Mouse (Mus musculus): ENCODE measurements around the gene Prpf4.

Gene Prpf4

DNA sequence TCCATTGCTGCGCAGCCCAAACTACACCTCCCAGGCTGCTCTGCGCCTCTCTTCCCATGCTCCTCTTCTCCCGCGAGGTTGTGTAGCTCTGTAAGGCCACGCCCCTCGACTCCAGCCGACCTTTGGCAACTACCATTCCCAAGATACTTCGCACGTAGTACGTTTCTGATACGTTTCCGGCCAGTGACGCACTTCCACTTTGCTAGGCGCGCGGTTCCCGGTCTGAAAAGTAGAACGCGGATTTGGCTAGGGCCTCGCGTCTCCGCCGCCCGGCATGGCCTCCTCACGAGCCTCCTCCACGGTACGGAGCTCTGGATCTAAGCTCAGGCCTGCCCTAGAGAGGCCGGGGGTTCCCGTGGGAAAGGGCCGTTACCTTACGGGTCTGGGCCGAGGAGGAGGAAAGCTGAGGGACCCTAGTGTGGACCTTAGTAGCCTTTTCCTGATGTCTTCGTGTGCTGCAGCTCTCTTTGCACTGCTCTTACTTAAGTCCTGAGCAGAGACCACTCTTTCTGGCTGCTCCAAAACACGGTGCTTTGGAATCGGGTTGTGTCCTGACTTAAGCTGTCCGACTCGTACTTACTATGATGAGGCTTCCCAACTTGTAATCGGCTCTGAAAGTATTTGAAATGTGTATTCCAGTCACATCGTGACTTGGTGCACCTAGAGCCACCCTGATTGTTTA, at the start of gene Prpf4, which contains the start of gene Cdc26:
Gene Prpf4 (plus strand): TSS at position 197 of the 682 bp plus-strand sequence.
Gene Cdc26 (minus strand): TSS at position 42 of the 682 bp plus-strand sequence.
- peak; percentile 97 for DNase-seq (ENCODE audit: low read depth, low spot score)

DNA sequence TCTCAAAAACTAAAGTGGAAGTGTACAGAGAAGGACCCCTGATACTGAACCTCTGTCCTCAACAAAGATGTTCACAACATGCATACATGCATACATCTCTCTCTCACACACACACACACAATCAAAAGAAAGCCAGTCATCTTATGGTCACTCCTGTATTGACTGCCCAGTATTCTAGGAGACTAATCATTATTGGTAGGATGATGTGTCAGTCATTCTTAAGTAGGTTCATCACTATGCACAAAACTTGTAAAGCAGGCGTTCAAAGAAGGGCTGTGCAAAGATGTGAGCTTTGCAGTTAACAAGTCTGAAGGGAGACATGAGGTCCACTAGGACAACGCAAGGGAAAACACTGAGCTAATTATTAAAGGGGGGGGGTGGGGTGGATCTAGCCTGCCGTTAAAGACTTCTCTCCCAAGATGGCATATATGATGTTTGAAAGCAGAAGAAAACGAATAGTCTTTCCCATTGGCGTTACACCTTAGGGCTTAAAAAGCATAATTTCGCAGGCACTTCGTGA, 49.3 kb upstream of the Prpf4 start:
- no peak for DNase-seq (ENCODE audit: low read depth, low spot score)

DNA sequence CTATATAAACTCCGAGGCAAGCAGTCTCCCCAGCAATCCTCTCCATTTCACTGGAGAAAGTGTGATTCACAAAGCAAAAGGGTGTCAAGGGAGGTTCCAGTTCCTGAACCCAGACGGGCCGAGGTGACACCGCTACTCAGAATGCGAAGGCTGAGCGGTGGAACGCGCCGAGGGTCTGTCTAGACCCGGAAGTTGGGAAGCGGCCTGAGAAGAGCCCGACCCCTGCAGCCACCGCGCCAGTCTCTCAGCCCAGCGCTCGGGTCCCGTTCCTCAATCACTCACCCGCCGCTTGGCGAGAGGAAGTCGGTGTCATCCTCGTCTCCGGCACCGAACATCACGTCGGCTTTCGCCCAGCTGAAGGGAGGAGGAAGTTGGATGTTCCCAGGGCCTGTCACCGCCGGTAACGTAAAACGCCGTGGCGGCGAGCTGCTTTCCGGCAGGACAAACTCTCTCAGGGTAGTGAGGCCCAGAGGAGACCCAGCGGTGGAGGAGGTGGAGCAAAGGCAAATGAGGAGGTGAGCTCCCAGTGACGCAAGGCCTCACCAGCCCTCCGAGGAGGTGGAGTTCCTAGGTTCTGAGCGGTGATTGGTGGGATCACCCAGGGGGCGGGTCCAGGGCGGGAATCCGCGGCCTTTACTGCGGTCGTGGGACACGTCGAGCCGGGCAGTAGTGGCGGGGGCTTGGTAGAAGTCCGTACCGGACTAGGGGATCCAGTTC, 48.4 kb upstream of the Prpf4 start, which contains the start of the genes Fkbp15 and Slc31a1:
Gene Fkbp15 (minus strand): TSS at position 461 of the 717 bp plus-strand sequence.
Gene Slc31a1 (plus strand): TSS at position 640 of the 717 bp plus-strand sequence.
- peak; percentile 98 for DNase-seq (ENCODE audit: low read depth, low spot score)

DNA sequence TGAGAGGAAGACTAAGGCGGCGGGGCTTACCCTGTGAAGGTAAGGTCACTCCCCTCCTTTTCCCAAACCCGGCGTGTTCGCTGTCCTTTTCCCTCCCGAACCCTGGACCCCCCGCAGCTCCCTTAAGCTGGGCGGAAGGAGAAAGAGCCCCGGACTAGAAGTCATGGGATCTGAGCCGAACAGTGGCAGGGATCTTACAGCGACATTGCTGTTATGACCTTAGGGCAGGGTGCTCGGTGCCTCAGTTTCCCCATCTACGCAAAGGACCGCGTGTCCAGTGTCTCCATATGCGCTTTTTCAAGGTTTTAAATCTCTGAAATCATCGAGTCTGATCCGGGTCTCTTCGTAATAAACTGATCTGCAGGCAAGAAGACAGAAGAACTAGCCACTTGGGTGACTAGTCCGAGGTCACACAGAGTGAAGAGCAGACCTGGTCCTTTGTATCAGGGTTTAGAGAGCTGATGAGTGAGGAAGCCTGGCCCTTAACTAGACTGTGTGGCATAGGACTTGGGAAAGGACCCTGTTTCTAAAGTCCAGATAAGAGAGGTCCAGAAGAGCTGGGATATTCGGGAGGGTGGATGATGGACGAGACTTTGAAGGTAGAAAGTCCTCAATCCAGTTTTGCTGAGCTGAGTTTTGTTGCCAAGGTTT, 47.7 kb upstream of the Prpf4 start:
- no peak for DNase-seq (ENCODE audit: low read depth, low spot score)

DNA sequence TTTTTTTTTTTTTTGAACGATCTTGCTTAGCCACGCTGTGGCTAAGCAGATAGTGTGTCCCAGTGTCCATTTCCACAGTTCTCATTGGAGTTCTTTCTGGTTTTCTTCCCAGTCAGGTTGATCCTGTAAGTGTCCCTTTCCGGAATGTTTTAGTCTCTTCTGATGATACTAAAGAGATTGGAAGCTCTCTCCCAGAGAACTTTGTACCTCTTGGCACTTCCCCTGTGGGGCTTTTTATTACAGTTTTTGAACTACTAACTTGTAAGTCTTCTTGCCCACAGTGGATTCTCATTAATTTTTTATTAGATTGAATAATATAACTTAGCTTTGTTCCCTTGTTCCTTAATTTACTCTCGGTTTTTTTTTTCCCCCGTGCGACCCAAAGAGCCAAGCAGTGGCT, 47.0 kb upstream of the Prpf4 start:
- no peak for DNase-seq (ENCODE audit: low read depth, low spot score)

DNA sequence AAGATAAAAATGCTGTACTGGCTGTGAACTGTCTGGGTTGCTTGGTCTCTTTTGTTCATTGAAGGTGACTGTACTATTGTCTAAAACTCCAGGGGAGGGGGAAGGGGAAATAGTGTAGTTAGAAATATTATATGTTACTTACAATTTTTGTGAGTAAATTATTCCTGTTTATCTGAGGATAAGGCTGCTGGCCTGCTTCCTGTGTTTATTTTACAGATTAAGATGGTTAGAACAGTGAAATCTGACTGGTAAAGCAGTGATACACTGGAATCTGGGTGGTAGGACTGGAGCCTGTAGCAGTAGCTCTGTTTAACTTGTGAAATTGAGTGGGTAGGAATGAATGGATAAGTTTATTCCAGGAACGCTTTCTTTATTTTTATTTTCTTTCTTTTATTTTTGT, 46.6 kb upstream of the Prpf4 start:
- DNase-seq (ENCODE audit: low read depth, low spot score) = no peak

DNA sequence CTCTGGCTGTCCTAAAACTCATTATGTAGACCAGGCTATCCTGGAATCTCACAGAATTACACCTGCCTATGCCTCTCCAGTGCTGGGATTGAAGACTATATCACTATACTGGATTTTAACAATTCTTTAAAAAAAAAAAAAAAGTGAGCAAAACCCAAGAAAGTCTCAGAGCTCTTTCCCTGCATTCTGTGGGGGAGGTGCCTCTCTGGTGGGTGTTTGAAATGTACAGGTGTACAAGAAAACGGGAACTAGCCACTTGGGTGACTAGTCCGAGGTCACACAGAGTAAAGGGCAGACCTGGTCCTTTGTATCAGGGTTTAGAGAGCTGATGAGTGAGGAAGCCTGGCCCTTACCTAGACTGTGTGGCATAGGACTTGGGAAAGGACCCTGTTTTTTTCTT, 46.2 kb upstream of the Prpf4 start:
- no peak for DNase-seq (ENCODE audit: low read depth, low spot score)

DNA sequence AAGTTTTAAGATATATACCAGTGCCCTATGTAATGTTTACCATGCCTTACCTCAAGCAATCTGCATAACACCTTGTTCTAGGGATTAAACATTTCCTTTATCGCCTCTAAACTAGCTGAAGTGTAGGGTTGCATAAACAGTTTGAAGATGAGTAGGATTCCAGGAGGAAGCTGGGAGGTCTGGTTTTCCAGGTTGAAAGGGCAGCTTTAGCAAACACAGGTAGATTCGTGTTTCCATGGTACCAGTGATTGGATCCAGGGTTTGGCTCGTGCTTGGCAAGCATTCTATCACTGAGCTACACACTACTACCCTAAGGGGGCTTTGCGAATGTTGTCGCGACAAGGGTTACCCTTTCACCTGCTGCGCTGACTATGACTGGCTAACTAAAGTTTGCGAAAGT, 44.3 kb upstream of the Prpf4 start:
- no peak for DNase-seq (ENCODE audit: low read depth, low spot score)

DNA sequence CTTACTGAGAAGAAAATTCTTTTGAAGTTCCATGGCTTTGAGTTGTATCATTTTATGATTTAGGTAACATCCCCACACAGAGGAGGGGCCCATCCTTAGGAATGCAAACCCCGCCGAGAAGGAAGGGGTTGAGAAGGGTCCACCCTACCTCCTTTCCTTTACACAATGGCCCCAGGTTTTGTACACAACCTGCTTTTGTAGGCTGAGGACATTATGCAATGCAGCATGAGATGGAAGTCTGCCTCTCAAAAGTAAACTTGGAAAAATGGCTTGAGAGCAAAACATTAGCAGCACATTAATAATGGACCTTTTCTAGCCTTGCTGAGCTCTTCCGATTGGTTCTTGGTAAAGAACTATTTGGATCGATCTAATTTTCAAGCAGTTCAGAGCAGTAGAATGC, 42.3 kb upstream of the Prpf4 start:
- no peak for DNase-seq (ENCODE audit: low read depth, low spot score)

DNA sequence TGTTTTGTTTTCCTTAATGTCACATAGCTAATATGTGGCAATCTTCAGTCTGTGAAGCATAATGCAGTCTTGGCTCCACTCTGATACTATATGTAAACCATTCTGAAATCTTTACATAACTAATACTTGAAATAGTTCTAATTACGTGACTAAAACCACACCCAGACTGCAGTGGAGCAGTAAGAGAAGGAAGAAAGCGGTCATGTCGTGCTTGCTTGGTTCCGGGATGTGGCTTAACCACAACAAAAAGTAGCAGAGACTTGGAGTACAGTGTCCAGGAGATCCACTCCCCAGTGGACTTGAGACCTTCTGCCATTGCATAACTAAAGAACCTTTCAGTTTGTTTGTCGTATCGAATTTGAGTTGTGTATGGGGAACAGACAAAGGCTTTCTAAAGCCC, 41.0 kb upstream of the Prpf4 start:
- DNase-seq (ENCODE audit: low read depth, low spot score) = no peak

DNA sequence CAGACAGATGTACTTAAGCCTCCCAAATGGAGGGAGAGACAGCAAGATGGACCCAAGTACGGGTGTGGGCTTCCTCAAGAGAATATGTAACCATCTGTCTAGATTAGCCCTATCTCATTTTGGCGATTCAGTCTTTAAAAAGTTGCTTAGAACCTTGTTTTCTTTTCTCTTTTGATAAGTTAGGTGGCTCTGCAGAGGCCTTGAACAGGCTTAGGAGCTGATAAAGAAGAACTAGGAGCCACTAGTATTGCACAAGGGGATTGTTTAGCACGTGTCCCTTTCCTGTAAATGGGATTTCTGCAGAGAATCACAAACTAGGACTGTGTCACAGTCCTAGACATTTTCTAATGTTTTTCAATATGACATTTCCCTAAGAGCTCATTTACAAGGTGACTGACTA, 39.5 kb upstream of the Prpf4 start:
- no peak for DNase-seq (ENCODE audit: low read depth, low spot score)

DNA sequence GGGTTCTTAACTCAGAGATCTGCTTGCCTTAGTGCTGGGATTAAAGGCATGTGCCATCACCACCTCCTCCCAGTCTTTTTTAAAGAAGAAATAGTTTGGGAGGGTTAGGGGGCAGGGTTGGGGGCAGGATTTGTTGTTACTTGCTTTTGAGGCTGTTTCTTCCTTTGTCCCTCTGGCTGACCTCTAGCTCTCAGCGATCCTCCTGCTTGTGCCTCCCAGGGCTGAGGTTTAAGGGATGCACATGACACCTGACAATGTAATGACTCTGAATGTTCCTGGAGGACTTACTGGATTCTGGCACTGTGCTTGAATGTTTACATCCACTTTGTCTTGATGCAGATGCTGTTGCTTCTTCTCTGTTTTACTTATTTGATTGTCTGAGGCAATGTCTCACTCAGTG, 36.2 kb upstream of the Prpf4 start:
- DNase-seq (ENCODE audit: low read depth, low spot score) = no peak

DNA sequence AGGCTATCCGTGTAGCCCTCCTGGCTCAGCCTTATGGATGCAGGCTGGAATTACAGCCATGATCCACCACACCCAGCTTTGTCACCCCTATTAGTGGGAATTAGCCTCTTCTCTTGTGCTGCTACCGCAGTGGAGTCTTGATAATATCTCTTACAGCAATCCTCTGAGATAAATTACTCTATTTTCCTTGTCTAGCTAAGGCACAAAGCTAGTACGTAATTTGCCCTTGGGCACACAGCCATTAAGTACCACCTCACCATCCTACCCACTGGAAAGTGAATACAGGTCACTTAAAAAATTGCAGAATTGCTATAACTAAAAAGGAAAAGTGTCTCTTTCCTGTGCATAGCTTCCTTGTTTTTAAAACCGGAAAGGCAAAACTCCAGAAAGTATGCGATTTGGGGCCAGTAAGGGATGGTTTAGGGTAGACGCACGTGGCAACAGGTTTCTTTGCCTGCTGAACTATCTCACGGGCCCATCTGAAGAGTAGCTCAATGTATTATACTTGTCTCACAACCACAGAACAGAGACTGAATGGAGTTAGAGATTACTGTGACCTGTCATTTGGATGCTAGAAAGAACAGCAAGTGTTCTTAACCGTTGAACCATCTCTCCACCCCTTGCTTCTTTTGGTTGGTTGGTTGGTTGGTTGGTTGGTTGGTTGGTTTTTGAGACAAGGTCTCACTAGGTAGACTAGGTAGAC, 35.6 kb upstream of the Prpf4 start:
- DNase-seq (ENCODE audit: low read depth, low spot score) = no peak

DNA sequence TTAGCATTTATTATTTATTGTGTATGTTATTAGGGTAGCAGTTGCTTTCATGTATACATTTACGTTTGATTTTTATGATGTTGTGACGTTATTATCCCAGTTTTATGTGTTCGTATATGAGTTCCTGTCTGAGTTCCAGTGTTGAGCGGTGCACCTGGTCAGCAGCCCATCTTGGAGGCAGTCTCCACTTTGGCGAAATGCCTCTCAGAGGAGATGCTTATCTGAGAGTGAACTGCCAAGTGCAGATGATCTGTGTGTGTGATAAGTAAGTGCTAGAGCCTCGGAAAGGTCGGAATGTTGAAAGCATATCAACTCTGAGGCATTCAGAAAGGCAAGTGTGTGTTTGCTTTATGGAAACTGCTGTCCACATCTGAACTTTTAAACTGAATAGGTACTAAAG, 34.9 kb upstream of the Prpf4 start:
- no peak for DNase-seq (ENCODE audit: low read depth, low spot score)

DNA sequence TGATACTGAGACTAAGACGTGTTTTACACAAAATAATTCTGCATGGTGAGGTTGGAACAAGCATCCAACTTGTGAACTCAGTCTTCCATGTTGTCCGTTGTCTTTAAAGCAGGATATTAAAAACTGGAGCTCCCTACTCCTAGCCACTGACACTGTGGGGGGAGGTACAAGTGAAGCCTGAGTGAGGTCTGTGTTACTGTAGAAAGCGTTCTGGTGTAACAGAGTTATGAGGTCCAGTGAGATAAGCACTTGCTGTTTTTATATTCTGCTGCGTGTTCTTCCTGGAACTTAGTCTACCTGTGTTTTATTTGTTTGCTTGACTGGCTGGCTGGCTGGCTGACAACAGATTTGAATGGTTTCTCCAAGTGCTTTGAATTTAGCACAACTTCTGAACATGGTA, 34.3 kb upstream of the Prpf4 start:
- DNase-seq (ENCODE audit: low read depth, low spot score) = no peak

DNA sequence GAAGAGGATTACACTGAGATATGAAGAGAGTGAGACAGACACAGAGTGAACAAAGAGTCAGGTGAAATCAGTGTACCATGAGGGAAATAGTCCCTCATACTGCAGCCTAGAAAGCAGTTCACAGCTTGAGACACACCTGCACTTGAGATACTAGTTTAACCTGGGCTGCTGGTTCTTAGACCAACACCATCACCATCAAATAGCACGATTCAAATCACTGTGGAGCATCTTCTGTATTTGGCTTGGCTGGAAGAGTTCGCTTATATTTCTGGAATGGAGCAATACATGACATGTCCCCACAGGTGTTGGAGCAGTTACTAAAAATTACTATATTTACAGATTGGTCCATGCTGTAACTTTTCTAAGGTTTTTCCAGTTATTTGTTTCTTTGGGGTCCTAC, 32.5 kb upstream of the Prpf4 start:
- DNase-seq (ENCODE audit: low read depth, low spot score) = no peak

DNA sequence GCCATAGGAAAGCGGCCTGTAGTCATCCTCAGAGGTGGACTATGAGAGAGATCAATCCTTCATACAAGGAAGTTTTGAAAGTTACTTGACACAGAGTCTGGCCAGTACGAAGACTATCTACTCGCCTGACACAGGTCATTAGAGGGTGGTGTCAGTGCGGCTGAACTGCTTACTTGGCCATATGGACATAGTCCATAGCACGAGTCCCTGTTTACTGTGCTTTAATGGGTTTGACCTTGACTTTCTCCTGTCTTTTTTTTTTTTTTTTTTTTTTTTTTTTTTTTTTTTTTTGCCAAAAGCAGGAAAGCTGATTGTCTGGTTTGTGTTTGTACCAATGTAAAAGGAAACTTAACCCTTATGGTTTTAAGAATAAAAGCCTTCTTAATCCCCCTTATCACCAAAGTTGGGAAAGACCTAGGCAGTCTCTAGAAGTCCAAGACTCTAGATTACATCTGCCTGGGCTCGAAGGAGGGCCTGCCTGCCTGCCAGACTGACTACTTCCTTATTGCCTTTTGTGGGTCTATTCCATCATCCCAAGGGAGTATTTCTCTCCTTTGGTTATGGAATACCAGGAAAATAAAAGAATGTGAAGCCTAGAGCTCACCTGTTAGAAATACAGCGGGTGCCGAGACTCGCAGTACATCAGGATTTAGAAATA, 28.7 kb upstream of the Prpf4 start:
- DNase-seq (ENCODE audit: low read depth, low spot score) = no peak

DNA sequence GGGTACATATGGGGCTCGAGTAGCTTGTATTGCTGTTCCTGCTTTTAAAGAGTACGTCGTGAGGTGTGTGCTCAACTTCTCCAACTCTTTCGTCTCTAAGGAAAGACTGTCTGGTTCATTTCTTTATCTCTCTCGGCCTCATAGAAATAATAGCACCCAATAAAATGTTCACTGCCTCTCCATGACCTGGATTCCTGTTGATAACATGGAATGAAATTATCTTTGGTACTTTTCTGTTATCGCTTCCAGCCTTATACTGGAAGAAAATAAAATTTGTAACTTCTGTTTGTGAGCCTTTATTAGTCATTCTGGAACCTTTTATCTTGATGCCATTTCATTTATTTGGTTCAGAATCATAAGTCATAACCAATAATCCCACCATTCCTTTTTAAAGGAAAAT, 25.4 kb upstream of the Prpf4 start:
- DNase-seq (ENCODE audit: low read depth, low spot score) = no peak

DNA sequence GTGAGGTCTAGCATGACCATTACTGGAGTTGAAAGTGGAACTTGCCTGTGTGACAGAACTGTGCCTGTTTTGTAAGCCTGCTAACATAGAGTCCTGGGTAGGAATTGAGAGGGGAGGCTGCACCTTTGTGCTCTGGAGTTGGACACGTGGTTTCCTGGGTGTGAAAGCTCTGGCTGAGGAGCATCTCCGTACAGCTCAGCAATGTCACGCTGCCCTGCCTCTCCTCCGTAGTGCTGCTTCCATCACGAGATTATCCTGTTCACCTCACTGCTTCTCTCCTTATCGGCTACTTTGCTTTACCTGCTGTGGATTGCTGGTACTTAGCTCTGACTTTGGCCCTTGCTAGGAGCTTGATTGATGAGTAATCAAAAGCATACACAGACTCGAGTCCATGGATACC, 24.8 kb upstream of the Prpf4 start:
- no peak for DNase-seq (ENCODE audit: low read depth, low spot score)

DNA sequence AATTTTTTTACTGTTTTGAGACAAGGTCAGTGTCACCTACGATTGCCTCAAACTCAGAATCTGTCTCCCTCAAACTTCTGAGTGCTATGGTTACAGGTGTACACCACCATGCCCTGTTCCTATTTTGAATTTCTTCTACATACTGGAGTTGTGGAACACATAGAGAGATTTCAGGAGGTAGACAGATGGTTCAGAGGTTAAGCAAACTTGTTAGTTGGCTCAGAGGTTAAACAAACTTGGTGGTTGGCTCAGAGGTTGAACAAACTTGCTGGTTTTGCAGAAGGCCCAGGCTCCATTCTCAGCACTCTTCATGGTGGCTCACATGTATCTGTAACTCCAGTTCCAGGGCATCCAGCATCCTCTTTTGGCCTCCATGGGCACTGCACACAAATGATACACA, 24.4 kb upstream of the Prpf4 start:
- DNase-seq (ENCODE audit: low read depth, low spot score) = no peak

DNA sequence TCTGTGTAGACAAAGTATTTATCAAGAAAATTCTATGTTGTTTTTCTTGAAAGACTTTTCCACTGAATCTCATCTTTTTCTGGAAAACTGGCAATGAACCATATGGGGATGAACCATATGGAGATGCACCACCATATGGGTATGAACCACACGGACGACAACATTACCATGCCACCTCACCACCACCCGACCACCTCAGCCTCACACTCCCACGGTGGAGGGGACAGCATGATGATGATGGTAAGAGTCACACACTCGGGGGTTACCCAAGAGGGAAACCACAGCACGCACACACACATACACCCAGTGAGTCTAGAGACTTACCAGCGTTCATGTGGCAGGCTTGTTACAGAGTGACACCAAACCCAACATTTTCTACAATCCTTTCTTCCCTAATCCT, 23.2 kb upstream of the Prpf4 start:
- no peak for DNase-seq (ENCODE audit: low read depth, low spot score)

All from embryo, embryonic 11.5 days (tissue).